Mouse (Mus musculus) hematopoietic stem cell, adult 5-6 weeks (primary cell): ENCODE results near the gene Pla2g2d. TPM values are rescaled to one million over a fixed set of nuclear protein-coding genes. Genes with fewer than 3 reads are reported as not detected.

ENCODE experiments used
- ATAC-seq, 2 experiments: fragments of 125-278 bp in 1 of 2; replicated peaks in 1 of 2; 2 replicates each; pipeline ENCODE4 v1.8.0; 2016 to 2017; ENCODE audit warnings: inconsistent platforms in 2 of 2, mild to moderate bottlenecking in 2 of 2, moderate number of reproducible peaks in 2 of 2, low read depth in 1 of 2, moderate TSS enrichment in 1 of 2; ENCODE audit not compliant: low FRiP score in 2 of 2, poor library complexity in 2 of 2, severe bottlenecking in 2 of 2, insufficient read depth in 1 of 2, low TSS enrichment in 1 of 2
- total RNA-seq: library from RNA; stranded (forward); fragments of 172-1452, 232-1000 nt; gene quantifications from 2 replicates; pipeline ENCODE4 v1.2.3, GENCODE M21; 2017

Gene Pla2g2d
- total RNA-seq, 1 experiment from 2014 or later, result not detected

GRCm38 (mm10) chr4:138771970-138772369 lies 3.6 kb upstream of the Pla2g2d start:
- ATAC-seq, result no peak

GRCm38 (mm10) chr4:138772386-138772785 lies 3.1 kb upstream of the Pla2g2d start:
- ATAC-seq, result no peak

GRCm38 (mm10) chr4:138777417-138778407 lies 2.2 kb downstream of the Pla2g2d start:
- no peak for ATAC-seq

GRCm38 (mm10) chr4:138780300-138780699 lies 4.8 kb downstream of the Pla2g2d start:
- no peak for ATAC-seq

GRCm38 (mm10) chr4:138782098-138782497 lies 6.6 kb downstream of the Pla2g2d start:
- no peak for ATAC-seq

GRCm38 (mm10) chr4:138785721-138786120 lies 10.2 kb downstream of the Pla2g2d start:
- ATAC-seq, result no peak

- 0 out of 4 replicates have a peak, but pooled peaks of 1 of the 2 experiments have one; percentile 36 for ATAC-seq
These were observed 10.6 kb downstream of the Pla2g2d start for GRCm38 (mm10) chr4:138786141-138786540.

- no peak for ATAC-seq
These were observed 12.8 kb downstream of the Pla2g2d start for GRCm38 (mm10) chr4:138788381-138788780.

GRCm38 (mm10) chr4:138791452-138791851 lies 15.9 kb downstream of the Pla2g2d start:
- no peak for ATAC-seq

- no peak for ATAC-seq
These were observed 17.1 kb downstream of the Pla2g2d start for GRCm38 (mm10) chr4:138792599-138792998.

GRCm38 (mm10) chr4:138793276-138793675 lies 17.7 kb downstream of the Pla2g2d start:
- no peak; a peak in 1 of 4 replicates for ATAC-seq

GRCm38 (mm10) chr4:138794344-138794743 lies 18.8 kb downstream of the Pla2g2d start:
- no peak for ATAC-seq

- ATAC-seq, result no peak
These were observed 21.1 kb downstream of the Pla2g2d start for GRCm38 (mm10) chr4:138796513-138797216.

- ATAC-seq, result no peak
These were observed 21.7 kb downstream of the Pla2g2d start for GRCm38 (mm10) chr4:138797217-138797570.

- ATAC-seq, result no peak
These were observed 24.7 kb downstream of the Pla2g2d start for GRCm38 (mm10) chr4:138800134-138800744.

- no peak for ATAC-seq
These were observed 26.1 kb downstream of the Pla2g2d start for GRCm38 (mm10) chr4:138801631-138802030.

GRCm38 (mm10) chr4:138802917-138803316 lies 27.4 kb downstream of the Pla2g2d start:
- ATAC-seq, result no peak

GRCm38 (mm10) chr4:138805248-138805647 lies 29.7 kb downstream of the Pla2g2d start:
- no peak for ATAC-seq
